Mouse (Mus musculus) bone marrow macrophage, adult 2 months (primary cell): ENCODE measurements at regions not wholly inside any gene's neighbourhood (a gene's known extent, or its start where the extent isn't known, plus 50 kb on each side); places are given as distances from the start of the nearest gene placed in this dataset.

ENCODE experiments used
- CTCF ChIP-seq: IDR thresholded peaks from 2 replicates; pipeline ENCODE4 v1.5.1; 2012; ENCODE audit warnings: low read depth, mild to moderate bottlenecking, low read length, moderate library complexity
- POLR2A ChIP-seq: IDR thresholded peaks from 2 replicates; pipeline ENCODE4 v1.6.1; 2012; ENCODE audit warnings: mild to moderate bottlenecking, low read depth, low read length, borderline replicate concordance

- TF ChIP-seq CTCF: no peak
- no peak for TF ChIP-seq POLR2A
Measured at GRCm38 (mm10) chr1:61053676-61054075, 75.9 kb downstream of the Icos start.
